Mouse (Mus musculus): ENCODE measurements around the gene Wwc1.

DNA sequence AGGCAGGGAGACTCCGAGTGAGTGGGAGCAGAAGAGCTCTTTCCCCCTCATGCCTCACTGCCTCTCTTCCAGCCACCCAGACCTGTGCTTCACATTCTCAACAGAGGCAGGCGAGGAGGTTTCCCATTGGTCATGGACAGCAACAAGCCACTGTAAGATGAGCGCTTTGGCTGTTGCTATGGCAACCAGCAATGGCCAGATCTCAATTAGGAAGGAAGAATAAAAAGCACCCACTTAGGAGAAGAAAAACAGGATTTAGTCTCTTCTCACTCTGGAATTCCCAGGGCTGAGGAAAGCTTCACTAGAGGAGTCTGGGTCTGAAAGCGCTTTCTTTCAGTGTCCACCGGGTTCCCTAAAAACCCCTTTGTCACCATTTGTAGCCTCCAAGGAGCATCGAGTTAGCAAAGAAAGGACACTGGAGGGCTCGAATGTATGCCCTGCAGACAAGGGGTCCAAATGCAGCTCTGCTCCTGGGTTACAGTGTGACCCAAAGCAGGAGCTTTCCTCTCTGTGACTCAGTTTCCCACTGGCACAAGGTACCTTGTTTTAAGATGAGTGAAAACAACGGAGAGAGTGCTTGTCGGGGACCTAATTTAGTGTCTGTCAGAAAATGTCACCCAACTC is 115.2 kb downstream of the Wwc1 start:
- TF ChIP-seq CTCF (IDR thresholded peaks at IDR 0.05; ENCODE audit: insufficient read depth, low read length) (no peak), POLR2A (IDR thresholded peaks at IDR 0.05; ENCODE audit: borderline replicate concordance, extremely low read depth, low read depth, low read length) (no peak)
